Mouse (Mus musculus) lung, postnatal 0 days (tissue): ENCODE results near the gene Lzts2. TPM values are rescaled to one million over a fixed set of nuclear protein-coding genes. Genes with fewer than 3 reads are reported as not detected.
A peak's percentile ranks its signal among the peaks of the same experiment; 100 is the strongest.

Experiments
- ATAC-seq: fragments of 200-750 bp; cut with Nextera tagmentation; 2 replicates; pipeline ENCODE4 v1.8.0; 2017; ENCODE audit warnings: moderate library complexity
- DNase-seq: peaks from one replicate; pipeline ENCODE4 v3.0.0-alpha.2; 2016; ENCODE audit warnings: low spot score
- H3K27ac ChIP-seq: fragments of 300-500 bp; sonication (generic); 2 replicates; pipeline ENCODE4 v1.5.1; 2014; ENCODE audit warnings: antibody characterized with exemption, mild to moderate bottlenecking, low read length, mixed read lengths
- H3K27me3 ChIP-seq: fragments of 300-500 bp; sonication (generic); replicated peaks from 2 replicates; pipeline ENCODE4 v1.6.1; 2014; ENCODE audit warnings: low read length, mixed read lengths; ENCODE audit not compliant: insufficient read depth
- H3K36me3 ChIP-seq: fragments of 300-500 bp; sonication (generic); 2 replicates; pipeline ENCODE4 v1.6.1; 2014; ENCODE audit warnings: low read length, mixed read lengths; ENCODE audit not compliant: insufficient read depth
- H3K4me1 ChIP-seq: fragments of 300-500 bp; sonication (generic); 2 replicates; pipeline ENCODE4 v1.6.1; 2014; ENCODE audit warnings: antibody characterized with exemption, low read depth, low read length, mixed read lengths; ENCODE audit not compliant: insufficient read depth
- H3K4me2 ChIP-seq: fragments of 300-500 bp; sonication (generic); replicated peaks from 2 replicates; pipeline ENCODE4 v1.6.1; 2014; ENCODE audit warnings: low read depth, mild to moderate bottlenecking, low read length, moderate library complexity, mixed read lengths
- H3K4me3 ChIP-seq: fragments of 300-500 bp; sonication (generic); 2 replicates; pipeline ENCODE4 v1.5.1; 2014; ENCODE audit warnings: low read depth, low read length
- H3K9ac ChIP-seq: fragments of 300-500 bp; sonication (generic); replicated peaks from 2 replicates; pipeline ENCODE4 v1.6.1; 2014; ENCODE audit warnings: low read depth, mild to moderate bottlenecking
- H3K9me3 ChIP-seq: fragments of 300-500 bp; sonication (generic); 2 replicates; pipeline ENCODE4 v1.6.1; 2016; ENCODE audit warnings: low read length, mixed read lengths
- CTCF ChIP-seq: IDR thresholded peaks from 2 replicates; pipeline ENCODE4 v1.5.1; 2016; ENCODE audit warnings: antibody characterized with exemption, mild to moderate bottlenecking
- EP300 ChIP-seq: IDR thresholded peaks from 2 replicates; pipeline ENCODE4 v1.6.1; 2016; ENCODE audit warnings: antibody characterized with exemption, mild to moderate bottlenecking, control low read depth
- WGBS: fragments of 180-500 bp; shearing (Covaris S2); extraction: QIAGEN DNeasy Blood & Tissue Kit; methylation state at CpG from one replicate; pipeline ENCODE4 v1.1.7; 2014; 5-methylcytosine and 5-hydroxymethylcytosine counted together
- polyA plus RNA-seq: library from polyadenylated mRNA; unstranded; fragments of >200 nt; fragmentation: Nextera tagmentation; extraction: Ambion mirVana; gene quantifications from 2 replicates; pipeline ENCODE4 v1.2.1, GENCODE M21; 2015

Lzts2 gene
- polyA plus RNA-seq, 1 experiment from 2014 or later, result 56.0 TPM

DNA sequence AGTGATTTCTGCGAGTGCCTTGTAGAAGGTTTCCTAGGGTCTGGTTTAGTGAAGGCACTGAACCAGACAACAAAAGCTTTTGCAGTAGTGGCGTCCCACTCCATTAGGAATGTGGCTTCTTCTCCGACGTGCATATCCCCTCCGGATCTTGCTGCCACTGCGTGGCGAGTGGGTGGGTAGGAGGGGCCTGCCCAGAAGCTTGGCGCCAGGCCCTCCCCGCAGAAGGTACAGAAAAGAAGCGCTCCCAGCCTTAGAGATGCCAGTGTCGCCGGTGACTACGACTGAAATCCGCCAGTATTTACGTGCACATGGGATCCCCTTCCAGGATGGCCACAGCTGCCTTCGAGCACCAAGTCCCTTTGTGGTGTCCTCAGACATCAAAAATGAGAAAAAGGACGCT lies 7.2 kb upstream of the Lzts2 start:
- peaks cover 14% of the 10 kb centered on the region for H3K4me1 ChIP-seq
- no peaks in the 10 kb centered on the region for H3K9me3 ChIP-seq
- no peaks in the 10 kb centered on the region; the same call in 1 of the 2 replicates for H3K36me3 ChIP-seq
- ATAC-seq (no peak), DNase-seq (no peak)
- H3K4me3 ChIP-seq, result peak overlapping the region; percentile 96
- WGBS, result 25% methylated on average over 17 of the region's 17 CpGs
- H3K27me3 ChIP-seq, result no peaks in the 10 kb centered on the region
- no peak for TF ChIP-seq EP300
- no peak for TF ChIP-seq CTCF
- H3K4me2 ChIP-seq, result peak overlapping the region; percentile 90
- peak overlapping the region; percentile 36 for H3K9ac ChIP-seq
- peak overlapping the region; percentile 85 for H3K27ac ChIP-seq

GRCm38 (mm10) chr19:45007425-45008191 lies 6.6 kb upstream of the Lzts2 start:
- no peak for DNase-seq
- Histone ChIP-seq H3K27me3 (no peaks in the 10 kb centered on the region), H3K9ac (peak overlapping the region; percentile 36; the same call in 1 of the 2 replicates), H3K36me3 (no peaks in the 10 kb centered on the region; the same call in 1 of the 2 replicates), H3K9me3 (no peaks in the 10 kb centered on the region), H3K4me2 (peak overlapping the region; percentile 90), H3K4me1 (peaks cover 14% of the 10 kb centered on the region), H3K4me3 (no peak overlapping the region), H3K27ac (peak overlapping the region; percentile 85)
- 67% methylated on average over 20 of the region's 20 CpGs for WGBS
- no peak for TF ChIP-seq CTCF
- no peak for TF ChIP-seq EP300
- no peak for ATAC-seq

DNA sequence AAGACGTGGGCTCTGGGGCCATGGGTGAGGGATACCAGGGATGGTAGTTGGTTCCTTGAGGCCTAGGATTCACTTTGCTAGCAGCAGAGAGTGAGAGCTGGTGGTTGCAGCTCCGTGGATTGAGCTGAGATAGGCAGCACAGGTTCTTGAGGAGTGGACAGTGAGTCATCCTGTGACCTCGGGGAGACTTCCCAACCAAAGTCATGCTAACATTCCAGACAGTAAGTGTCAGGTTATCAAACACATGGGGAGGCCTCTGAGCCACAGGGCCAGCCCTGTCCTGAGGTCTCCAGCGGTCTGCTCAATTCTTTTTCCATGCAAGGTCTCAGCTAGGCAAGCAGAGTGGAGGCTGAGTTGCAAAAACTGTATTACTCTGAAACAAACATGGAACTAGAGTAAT lies 3.6 kb upstream of the Lzts2 start:
- Histone ChIP-seq H3K27me3 (no peaks in the 10 kb centered on the region), H3K4me2 (no peak overlapping the region), H3K36me3 (no peaks in the 10 kb centered on the region; the same call in 1 of the 2 replicates), H3K4me3 (no peak overlapping the region), H3K4me1 (peaks cover 7% of the 10 kb centered on the region; the same call in 1 of the 2 replicates), H3K9me3 (no peaks in the 10 kb centered on the region), H3K27ac (no peak overlapping the region), H3K9ac (no peak overlapping the region)
- TF ChIP-seq EP300, result no peak
- TF ChIP-seq CTCF, result no peak
- 90% methylated on average over 4 of the region's 4 CpGs for WGBS
- DNase-seq (no peak), ATAC-seq (no peak)

GRCm38 (mm10) chr19:45012219-45012618 lies 2.0 kb upstream of the Lzts2 start:
- Histone ChIP-seq H3K4me1 (peaks cover 9% of the 10 kb centered on the region; the same call in 1 of the 2 replicates), H3K9me3 (no peaks in the 10 kb centered on the region), H3K4me3 (no peak overlapping the region), H3K27ac (no peak overlapping the region), H3K4me2 (no peak overlapping the region), H3K9ac (no peak overlapping the region), H3K36me3 (no peaks in the 10 kb centered on the region; the same call in 1 of the 2 replicates), H3K27me3 (no peaks in the 10 kb centered on the region)
- 82% methylated on average over 8 of the region's 8 CpGs for WGBS
- ATAC-seq (no peak), DNase-seq (no peak)
- TF ChIP-seq EP300, result no peak
- TF ChIP-seq CTCF, result no peak

DNA sequence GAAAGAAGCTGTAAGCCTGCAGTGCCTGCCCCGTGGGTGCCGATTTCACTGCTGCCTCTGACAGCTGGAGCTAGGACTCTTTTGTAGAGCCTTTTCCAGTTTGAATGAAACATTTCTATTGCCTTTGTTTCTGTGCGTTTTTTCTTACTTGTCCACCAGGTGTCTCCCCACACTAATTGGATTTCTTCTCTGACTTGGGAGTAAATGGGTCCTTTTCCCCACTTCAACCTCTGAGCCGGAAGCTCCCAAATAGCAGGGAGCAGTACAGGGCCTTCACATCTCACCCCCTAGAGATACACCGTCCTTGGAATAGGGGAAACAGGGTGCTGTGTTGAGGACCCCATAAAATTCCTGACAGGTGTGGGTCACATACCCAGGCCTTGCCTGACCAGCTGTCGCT lies 1.6 kb upstream of the Lzts2 start:
- Histone ChIP-seq H3K4me2 (no peak overlapping the region), H3K36me3 (no peaks in the 10 kb centered on the region; the same call in 1 of the 2 replicates), H3K27ac (0 out of 2 replicates have a peak overlapping the region, but pooled peaks have one; percentile 99), H3K4me1 (peaks cover 5% of the 10 kb centered on the region; the same call in 1 of the 2 replicates), H3K9ac (no peak overlapping the region), H3K27me3 (no peaks in the 10 kb centered on the region), H3K4me3 (no peak overlapping the region), H3K9me3 (no peaks in the 10 kb centered on the region)
- ATAC-seq, result no peak
- DNase-seq, result peak; percentile 92
- TF ChIP-seq CTCF (peak; percentile 80), EP300 (no peak)
- WGBS, result 25% methylated on average over 6 of the region's 6 CpGs

- Histone ChIP-seq H3K4me3 (no peak overlapping the region), H3K4me1 (peaks cover 6% of the 10 kb centered on the region; the same call in 1 of the 2 replicates), H3K9me3 (no peaks in the 10 kb centered on the region), H3K36me3 (no peaks in the 10 kb centered on the region; the same call in 1 of the 2 replicates), H3K4me2 (peak overlapping the region; percentile 76; the same call in 1 of the 2 replicates), H3K27ac (peak overlapping the region; percentile 99), H3K27me3 (no peaks in the 10 kb centered on the region), H3K9ac (no peak overlapping the region)
- no peak for DNase-seq
- TF ChIP-seq CTCF (no peak), EP300 (no peak)
- WGBS, result 62% methylated on average over 6 of the region's 6 CpGs
- no peak for ATAC-seq
Observed at GRCm38 (mm10) chr19:45013581-45014225, 511 bp upstream of the Lzts2 start.
